Mouse (Mus musculus) cortical plate, adult 2 months (tissue): ENCODE data around the gene Gins1.

Experiments
- CTCF ChIP-seq: fragments of 200-500 bp; IDR thresholded peaks from 2 replicates; pipeline ENCODE4 v1.5.1; 2011; ENCODE audit warnings: mild to moderate bottlenecking, control low read depth, low read length; ENCODE audit not compliant: insufficient read depth; ENCODE audit errors: extremely low read depth
- POLR2A ChIP-seq: fragments of 200-500 bp; IDR thresholded peaks from 2 replicates; pipeline ENCODE4 v1.6.1; 2011; ENCODE audit warnings: mild to moderate bottlenecking, low read length, control low read depth; ENCODE audit not compliant: insufficient read depth; ENCODE audit errors: extremely low read depth

GRCm38 (mm10) chr2:150977676-150978075, 72.5 kb downstream of the Gins1 start:
- no peak for TF ChIP-seq CTCF
- TF ChIP-seq POLR2A: no peak
